Mouse (Mus musculus) thymus, postnatal 10 days (tissue): Measurements from ENCODE around the gene Ngf.

Source experiments
- DNase-seq, 2 experiments: peaks; one replicate each; pipeline ENCODE4 v3.0.0; 2021; ENCODE audit warnings: low spot score in 2 of 2

Ngf gene

DNA sequence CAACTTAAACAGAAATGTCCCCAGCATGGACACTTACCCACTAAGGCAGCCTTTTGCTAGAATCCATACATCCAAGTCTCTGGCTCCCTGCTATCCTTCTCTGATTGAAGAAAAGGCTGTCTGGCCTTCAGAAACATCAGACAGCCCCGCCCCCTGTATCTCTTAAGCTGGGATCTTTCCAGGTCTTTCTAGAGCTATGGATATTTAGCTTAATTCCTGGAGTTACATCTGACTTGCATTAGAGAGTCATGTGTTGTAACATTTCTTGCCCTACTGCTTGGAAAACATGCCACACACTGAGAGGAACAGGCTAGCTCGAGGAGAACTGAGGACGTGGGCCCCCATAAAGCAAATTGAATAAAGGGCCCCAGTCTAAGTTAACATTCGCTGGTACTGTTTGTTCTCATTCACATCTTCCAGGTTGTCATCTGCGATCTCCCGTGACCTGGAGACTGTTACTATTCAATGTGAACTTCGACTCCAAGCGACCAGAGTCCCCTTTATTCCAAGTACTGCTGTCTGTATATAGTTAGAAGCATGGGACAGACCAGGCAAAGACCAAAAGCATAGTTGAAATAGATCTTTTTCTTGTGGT is 38.0 kb downstream of the Ngf start:
- DNase-seq, result no peak

DNA sequence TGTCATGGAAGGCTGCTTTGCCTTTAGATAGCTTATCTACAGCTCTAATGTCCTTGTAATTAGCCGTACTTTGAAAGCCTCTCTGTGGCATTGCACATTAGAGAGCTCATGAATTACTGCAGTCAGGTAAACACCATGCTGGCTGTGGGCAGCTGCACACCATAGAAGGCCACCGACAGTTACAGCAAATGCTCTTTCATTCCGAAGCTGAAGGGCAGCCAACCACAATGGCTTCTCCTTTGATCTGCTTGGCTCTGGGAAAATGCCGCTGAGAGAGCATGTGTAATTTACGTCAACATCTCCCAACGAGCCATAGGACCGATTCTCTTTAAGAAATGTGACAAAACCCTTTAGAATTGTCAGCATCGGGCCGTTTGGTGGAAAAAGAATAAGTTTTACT is 38.7 kb downstream of the Ngf start:
- DNase-seq, result no peak

GRCm38 (mm10) chr3:102509601-102510000 is 39.9 kb downstream of the Ngf start:
- DNase-seq, result no peak

DNA sequence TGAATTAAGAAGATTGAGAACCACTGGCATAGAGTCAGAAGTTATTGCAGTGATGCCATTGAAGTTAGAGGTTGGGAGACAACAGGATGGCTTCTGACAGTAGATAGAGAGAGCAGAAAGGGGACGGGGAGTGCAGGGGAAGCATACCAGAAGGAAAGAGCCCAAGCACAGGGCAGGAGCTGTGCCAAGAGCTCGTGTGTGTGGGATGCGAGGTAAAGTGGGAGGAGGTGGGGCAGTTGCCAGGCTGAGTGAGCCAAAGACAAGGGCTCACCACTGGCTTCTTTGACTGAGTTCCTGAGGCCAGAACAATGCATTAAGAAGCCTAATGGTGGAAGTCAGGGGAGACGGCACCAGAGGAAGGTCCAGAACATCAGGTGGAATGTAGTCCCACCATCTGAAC is 47.2 kb downstream of the Ngf start:
- DNase-seq, result no peak

- DNase-seq, result no peak
Observed at GRCm38 (mm10) chr3:102521061-102521460, 51.3 kb downstream of the Ngf start.

- no peak for DNase-seq
Observed at GRCm38 (mm10) chr3:102523711-102524110, 54.0 kb downstream of the Ngf start.

GRCm38 (mm10) chr3:102524951-102525350 is 55.2 kb downstream of the Ngf start:
- no peak for DNase-seq

DNA sequence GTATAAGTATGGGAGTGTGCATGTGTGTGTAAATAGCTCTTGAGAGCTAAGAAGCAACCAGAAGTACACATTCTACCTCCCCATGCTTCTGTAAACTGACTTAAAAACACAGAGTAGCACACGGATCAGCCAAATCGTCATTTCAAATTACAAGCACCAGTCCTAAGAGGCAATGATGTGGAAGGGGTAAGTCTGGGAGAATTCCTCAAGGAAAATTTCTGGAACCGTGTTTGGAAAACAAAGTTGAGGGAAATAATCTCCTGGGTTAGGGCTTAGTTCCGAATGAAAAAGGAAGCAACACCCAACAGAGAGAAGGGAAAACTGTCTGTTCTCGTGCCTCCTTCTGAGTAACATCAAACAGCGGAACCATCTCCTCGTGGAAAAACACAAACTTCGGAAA is 56.1 kb downstream of the Ngf start:
- DNase-seq, result no peak

DNA sequence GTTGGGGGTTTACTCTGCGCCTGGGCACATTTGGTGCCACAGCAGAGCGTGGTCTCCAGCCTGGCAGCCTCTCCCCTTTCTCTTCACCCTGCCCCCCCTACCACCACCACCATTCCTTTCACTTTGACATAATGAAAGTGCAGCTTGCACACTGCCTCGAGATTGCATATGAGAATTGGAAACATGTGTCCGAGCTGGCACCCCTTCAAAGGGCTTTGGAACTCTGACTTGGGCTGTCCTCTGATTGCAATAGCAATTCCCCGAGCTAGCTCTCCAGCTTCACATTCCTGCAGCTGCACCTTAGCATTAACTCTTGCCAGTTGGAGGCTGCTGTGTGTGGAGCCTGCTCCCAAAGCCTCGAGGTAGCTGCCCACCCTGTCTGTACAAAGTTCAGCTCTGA is 56.8 kb downstream of the Ngf start:
- no peak for DNase-seq

- no peak for DNase-seq
Observed at GRCm38 (mm10) chr3:102534744-102535143, 65.0 kb downstream of the Ngf start.

GRCm38 (mm10) chr3:102543646-102544045 is 73.9 kb downstream of the Ngf start:
- no peak for DNase-seq

DNA sequence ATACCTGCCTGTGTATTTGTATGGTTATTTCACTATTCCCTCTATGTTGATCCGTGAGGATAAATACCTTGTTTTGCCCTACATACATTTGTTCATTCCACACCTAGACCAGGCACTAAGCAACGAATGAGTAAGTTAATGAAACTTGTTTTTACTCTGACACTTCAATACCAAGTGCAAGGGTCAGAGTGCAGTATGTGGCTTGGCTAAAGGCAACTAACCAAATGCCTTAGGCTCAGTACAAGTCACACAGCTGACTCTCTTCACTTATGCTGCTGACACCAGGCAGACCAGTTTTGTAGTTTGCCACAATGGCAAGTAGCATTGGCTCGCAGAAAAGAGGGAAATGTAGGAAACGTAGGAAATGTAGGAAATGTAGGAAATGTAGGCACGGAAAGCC is 77.8 kb downstream of the Ngf start:
- no peak for DNase-seq

DNA sequence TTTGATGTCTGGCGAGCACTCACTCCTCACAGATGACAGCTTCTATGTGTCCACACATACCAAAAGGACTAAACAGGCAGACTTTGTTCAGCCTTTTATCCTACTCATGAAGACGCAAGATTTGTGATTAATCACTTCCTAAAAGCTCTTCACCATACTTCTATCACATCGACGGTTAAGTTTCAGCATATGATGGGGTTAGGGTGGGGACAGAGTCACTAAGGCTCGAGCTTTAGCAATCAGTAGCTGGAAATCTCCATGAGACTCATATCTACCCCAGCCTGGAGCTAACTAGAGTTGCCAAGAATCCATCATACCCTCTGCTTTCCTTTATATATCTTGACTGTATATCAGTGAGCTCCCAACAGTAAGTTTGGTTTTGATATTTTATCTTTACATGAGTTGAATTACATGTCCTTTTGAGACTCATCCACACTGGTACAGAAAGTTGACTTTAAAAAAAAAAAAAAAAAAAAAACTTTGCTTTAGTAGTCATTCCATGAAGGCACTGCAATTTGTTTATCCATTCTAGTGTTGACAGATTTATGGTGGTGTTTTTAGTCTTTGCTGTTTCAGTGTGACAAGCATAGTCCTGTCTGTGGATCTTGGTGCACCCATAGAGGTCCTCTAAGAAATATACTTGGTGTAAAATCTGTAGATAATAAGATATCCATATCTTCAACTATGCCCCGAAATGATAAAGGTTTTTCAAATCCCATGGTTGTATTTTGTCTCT is 84.4 kb downstream of the Ngf start:
- DNase-seq, result no peak

DNA sequence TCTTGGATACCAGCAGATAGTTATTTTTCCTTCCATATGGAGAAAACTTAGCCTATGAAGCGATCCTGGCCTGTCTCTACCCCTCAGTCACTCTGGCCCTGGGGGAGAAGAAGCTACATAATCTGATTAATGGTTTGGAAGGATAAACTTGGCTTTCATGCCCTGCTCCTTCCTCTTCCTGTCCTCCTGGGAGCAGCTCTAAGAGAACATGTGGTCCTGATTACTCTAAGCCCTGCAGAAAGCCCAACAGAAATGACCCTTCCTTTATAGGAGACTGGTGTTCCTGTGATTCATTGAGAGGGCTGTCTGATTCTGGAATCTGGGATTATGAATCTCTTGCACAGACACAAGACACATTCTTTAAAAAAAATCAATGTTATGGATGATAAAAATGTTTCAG is 86.4 kb downstream of the Ngf start:
- DNase-seq, result no peak

DNA sequence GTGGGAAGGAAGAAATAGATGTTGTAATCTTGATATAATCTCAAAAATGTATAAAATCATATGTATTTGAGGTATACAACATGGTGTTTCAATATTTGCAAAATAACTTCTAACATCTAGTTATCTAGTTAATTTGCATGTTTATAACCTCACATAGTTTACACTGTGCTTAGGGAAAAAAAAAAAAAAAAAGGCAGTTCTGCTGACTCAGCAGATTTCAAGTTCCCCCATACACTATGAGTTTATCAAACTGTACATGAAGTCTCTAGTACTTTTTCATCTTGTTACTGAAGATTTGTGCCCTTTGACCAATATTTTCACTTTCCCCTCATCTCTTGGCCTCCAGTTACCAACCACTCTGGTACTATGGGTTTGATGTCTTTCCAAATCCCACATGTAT is 86.9 kb downstream of the Ngf start:
- no peak for DNase-seq
